Comparison of ENCODE assay signal across 10 mouse cellular contexts in the genomic region with DNA sequence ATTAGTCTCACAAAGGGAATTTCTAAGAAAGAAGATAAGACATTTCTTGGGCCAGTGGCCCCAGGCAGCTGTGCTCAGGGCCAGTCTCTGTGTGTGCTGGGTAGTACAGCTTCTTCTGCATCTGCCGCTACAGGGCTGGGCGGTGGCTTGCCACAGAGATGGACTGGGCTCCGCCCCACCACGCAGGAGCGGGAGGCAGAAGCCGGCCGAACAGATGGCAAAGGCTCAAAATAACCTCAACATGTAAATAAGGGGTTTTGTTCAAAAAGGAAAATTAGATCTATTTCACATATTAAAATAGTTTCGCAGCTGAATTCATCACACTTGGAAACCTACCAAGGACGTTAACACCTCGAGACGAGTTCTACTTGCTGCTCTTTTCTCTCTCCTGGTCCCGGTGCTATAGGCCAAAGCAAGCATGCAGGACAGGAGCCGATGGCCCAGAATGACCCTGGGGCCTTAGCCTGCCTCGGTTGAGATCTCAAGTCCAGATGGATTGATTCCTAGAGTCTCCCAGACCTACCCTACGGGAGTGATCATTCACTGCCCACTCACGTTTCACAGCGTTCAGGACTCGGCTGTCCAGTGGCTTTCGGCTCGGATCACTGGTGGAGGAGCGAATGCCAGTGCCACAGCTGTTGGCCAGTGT. TPM values are rescaled to one million over a fixed set of nuclear protein-coding genes. Genes with fewer than 3 reads are reported as not detected.
A peak's percentile ranks its signal among the peaks of the same experiment; 100 is the strongest.
DNase-seq lines count a peak whose midpoint lies in the region; ATAC-seq and TF ChIP-seq lines count a peak whose summit lies in the region.
"Had no signal": no experiment of that assay in that cellular context is flagged by ENCODE, and none has a peak within 500 bp of the region (broad histone marks: within the 10 kb centered on the region; RNA-seq: fewer than 3 reads in every experiment).

No protein-coding gene starts in this region.

- H3K36me3 ChIP-seq in heart, embryonic 12.5 days = peaks cover 10% of the 10 kb centered on the region; the same call in 1 of the 2 replicates

- H3K9ac ChIP-seq in heart, embryonic 12.5 days = no peak overlapping the region
- H3K9ac ChIP-seq: limb, embryonic 13.5 days; neural tube, embryonic 12.5 days had no signal

- no peaks in the 10 kb centered on the region for H3K4me1 ChIP-seq in bone marrow, adult 2 months (ENCODE audit: control insufficient read depth, insufficient read depth, low read length)
- H3K4me1 ChIP-seq in heart, embryonic 12.5 days (replicated peaks) = no peaks in the 10 kb centered on the region

- TF ChIP-seq CTCF in bone marrow, adult 2 months (IDR thresholded peaks at IDR 0.05; ENCODE audit: control insufficient read depth, insufficient read depth, low read length) = no peak

- H3K27me3 ChIP-seq in heart, embryonic 12.5 days (replicated peaks) = 0 out of 2 replicates have a peak, but pooled peaks cover 6% of the 10 kb centered on the region
- H3K27me3 ChIP-seq: limb, embryonic 13.5 days; neural tube, embryonic 12.5 days had no signal

- WGBS in bone marrow, adult 2 months = 69% methylated on average over 21 of the region's 21 CpGs
- WGBS in heart, embryonic 12.5 days = 73% methylated on average over 21 of the region's 21 CpGs

- no peak overlapping the region for H3K4me2 ChIP-seq in heart, embryonic 12.5 days
- H3K4me2 ChIP-seq: limb, embryonic 13.5 days; neural tube, embryonic 12.5 days had no signal

- ATAC-seq in megakaryocyte-erythroid progenitor cell, adult 5-6 weeks (replicated peaks; ENCODE audit: low FRiP score, low TSS enrichment, poor library complexity, severe bottlenecking) = peak; percentile 78
- no peak for ATAC-seq in heart, embryonic 12.5 days (ENCODE audit: insufficient number of reproducible peaks, low FRiP score)

- no peaks in the 10 kb centered on the region for H3K9me3 ChIP-seq in heart, embryonic 12.5 days (replicated peaks)
- H3K9me3 ChIP-seq: limb, embryonic 13.5 days; neural tube, embryonic 12.5 days had no signal

- H3K4me3 ChIP-seq in bone marrow, adult 2 months (replicated peaks; ENCODE audit: control insufficient read depth, low read depth, low read length) = no peak overlapping the region
- no peak overlapping the region for H3K4me3 ChIP-seq in heart, embryonic 12.5 days
- H3K4me3 ChIP-seq: limb, embryonic 13.5 days; neural tube, embryonic 12.5 days had no signal

- TF ChIP-seq POLR2A in bone marrow, adult 2 months (IDR thresholded peaks at IDR 0.05; ENCODE audit: borderline replicate concordance, control insufficient read depth, low read depth, low read length) = no peak

- peak; percentile 95 for DNase-seq in A20 (ENCODE audit: low read depth, low spot score)
- DNase-seq in frontal cortex, adult 2 months (ENCODE audit: extremely low spot score in 1 of 2, low spot score in 1 of 2) = peak; percentile 39 to 72
- no peak for DNase-seq in testis, postnatal 10 days (ENCODE audit: low spot score)
- no peak for DNase-seq in lung, postnatal 4 days
- DNase-seq in lung, postnatal 10 days = no peak

- peak overlapping the region; percentile 42; the same call in 1 of the 2 replicates for H3K27ac ChIP-seq in bone marrow, adult 2 months (ENCODE audit: control insufficient read depth, insufficient read depth, low read depth, low read length, poor library complexity)
- H3K27ac ChIP-seq in heart, embryonic 12.5 days (ENCODE audit: poor library complexity, severe bottlenecking) = no peak overlapping the region
- H3K27ac ChIP-seq: limb, embryonic 13.5 days; neural tube, embryonic 12.5 days had no signal

RNA-seq across cellular contexts. Expression of a gene that starts 39.6 kb away (rescaled TPM):
- polyA plus RNA-seq in bone marrow, adult 2 months (2011; ENCODE audit: insufficient read depth, insufficient read length, low replicate concordance, missing spikeins) = 452 and 465 TPM in 2 replicates
- polyA plus RNA-seq in frontal cortex, adult 2 months (2012; rRNA removed) = 78.1 and 79.7 TPM in 2 replicates
- total RNA-seq in megakaryocyte-erythroid progenitor cell, adult 5-6 weeks (2014; fragmentation: Nextera tagmentation) = 185 and 204 TPM in 2 replicates
- 100 and 151 TPM in 2 replicates for total RNA-seq in megakaryocyte-erythroid progenitor cell, adult 5-6 weeks (2017)
- 107 and 111 TPM in 2 replicates for polyA plus RNA-seq in heart, embryonic 12.5 days (2016; fragmentation: Nextera tagmentation; extraction: Ambion mirVana)

Comparison
In these comparisons a context has a peak if more than half of its experiments do, and no peak if none do; other contexts are left out.
1. DNase-seq: peak in A20 (single experiment) and frontal cortex, adult 2 months (2 of 2); none in testis, postnatal 10 days (single experiment), lung, postnatal 4 days (0 of 2) and lung, postnatal 10 days (single experiment).